Mouse (Mus musculus) CD4-positive naive resting alpha-beta T cell, adult 57 days (primary cell): ENCODE data around the gene Rad51b. TPM values are rescaled to one million over a fixed set of nuclear protein-coding genes. Genes with fewer than 3 reads are reported as not detected.

Source experiments
- total RNA-seq: library from RNA; stranded (reverse); gene quantifications from one replicate; pipeline ENCODE4 v1.2.4, GENCODE M21; 2023

Gene Rad51b
- total RNA-seq: 0.44 TPM

DNA sequence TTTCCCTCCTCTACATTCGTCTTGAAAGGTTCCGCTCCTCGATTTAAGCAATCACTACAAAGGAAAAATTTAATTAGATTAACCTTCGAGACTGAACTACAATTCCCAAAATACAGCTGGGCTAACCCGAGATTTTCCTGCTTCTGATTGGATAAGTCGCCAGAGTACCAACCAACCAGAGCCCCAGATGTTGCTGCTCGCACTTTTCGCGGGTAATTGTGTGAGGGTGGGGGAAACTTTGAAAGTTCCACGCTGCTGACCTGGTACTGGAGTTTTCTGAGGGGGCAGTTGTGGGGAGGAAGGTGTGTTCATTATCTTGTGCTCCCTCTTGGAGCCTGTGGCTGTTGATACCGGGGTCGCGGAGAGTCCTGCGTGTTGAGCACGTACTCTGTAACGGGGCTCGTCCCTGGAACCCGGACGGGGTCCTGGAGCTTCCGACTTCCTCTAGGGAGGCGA lies at the start of gene Rad51b:
Gene Rad51b (plus strand): TSS at position 162 of the 456 bp plus-strand sequence.

DNA sequence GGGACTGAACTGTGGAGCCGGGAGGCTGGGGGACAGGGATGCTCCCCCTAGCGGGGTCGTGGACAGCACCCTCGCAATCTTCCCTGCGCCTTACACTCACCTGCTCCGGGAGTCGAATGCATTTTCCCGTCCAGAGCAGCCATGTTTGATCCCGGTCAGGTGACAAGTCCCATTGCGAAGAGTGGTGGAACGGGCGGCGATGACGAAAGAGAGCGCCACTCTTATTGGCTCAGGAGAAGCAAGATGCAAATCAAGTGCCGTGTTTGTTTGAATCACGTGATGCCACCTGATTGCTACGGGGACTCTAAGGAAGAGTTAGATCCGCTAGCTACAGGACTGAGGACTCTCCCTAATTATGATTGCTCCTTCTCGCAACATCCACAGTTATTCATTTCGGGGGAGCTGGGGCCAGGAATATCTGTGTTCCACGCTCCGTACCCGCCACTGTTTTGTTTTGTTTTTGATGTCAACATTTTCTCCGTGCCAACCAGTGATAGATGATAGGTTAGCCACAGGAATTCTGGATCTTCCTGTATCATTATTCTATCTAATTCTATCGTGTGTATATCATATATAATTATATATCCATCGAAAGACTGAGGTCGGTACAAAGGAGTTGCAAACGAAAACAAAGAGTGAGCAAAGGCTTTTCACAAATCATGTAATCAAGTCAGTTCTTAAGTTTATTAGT lies 811 bp upstream of the Rad51b start, which contains the start of gene Zfyve26:
Gene Zfyve26 (minus strand): TSS at position 179 of the 691 bp plus-strand sequence.

Other genes with a start within 250 kb of the Rad51b start
- 6.8 TPM for gene Pigh, start 207.6 kb upstream of the Rad51b start, total RNA-seq
- gene Arg2, start 166.5 kb upstream of the Rad51b start, total RNA-seq: not detected
- gene Vti1b, start 124.6 kb upstream of the Rad51b start, total RNA-seq: 60.9 TPM
- gene Rdh11, start 105.0 kb upstream of the Rad51b start, total RNA-seq: 18.1 TPM
- gene Rdh12, start 88.4 kb upstream of the Rad51b start, total RNA-seq: 2.4 TPM
- gene Zfyve26, start 978 bp upstream of the Rad51b start, total RNA-seq: 81.3 TPM